Mouse (Mus musculus): ENCODE results near the gene Prss53. TPM values are rescaled to one million over a fixed set of nuclear protein-coding genes. Genes with fewer than 3 reads are reported as not detected.
"Not testable (repeated sequence)": the region's sequence is repeated elsewhere in the genome, so short reads cannot be mapped to it uniquely, and the experiment has no call there.

Prss53 gene
- polyA plus RNA-seq, 1 experiment from 2014 or later, result 2.6 TPM

DNA sequence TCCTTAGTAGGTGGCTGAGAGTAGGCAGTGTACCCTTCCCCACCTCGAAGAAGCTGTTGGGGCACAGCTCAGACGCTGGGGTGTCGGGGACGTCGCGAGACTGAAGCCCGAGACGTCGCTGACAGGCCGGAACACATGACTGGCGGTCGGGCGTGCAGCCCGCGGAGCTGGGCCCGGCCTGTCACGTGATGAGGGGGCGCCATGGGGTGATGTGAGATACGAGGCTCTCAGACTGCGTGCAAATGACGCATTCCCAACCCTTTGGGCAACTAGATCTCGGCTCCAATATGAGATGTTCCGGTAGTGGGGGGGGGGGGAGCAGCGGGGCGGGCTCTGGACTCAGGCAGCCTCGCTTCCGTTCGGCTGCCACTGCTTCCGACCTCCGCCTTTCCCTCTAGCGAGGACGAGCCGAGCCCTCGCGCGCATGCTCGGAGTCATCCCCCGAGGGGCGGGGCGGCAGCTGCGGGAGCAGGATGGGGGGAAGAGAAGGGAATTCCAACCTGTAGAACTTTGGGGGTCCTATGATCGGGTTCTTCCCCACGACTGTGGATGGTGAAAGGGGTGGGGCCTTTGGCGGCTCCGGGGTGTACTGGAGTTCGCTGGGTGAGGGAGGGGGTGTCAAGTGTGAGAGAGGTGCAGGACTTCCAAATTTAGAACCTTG, 49.3 kb downstream of the Prss53 start:
- peak overlapping the region; percentile 75 for H3K4me3 ChIP-seq (ENCODE audit: low read length)
- WGBS, result under 1% methylated on average over 44 of the region's 46 CpGs

DNA sequence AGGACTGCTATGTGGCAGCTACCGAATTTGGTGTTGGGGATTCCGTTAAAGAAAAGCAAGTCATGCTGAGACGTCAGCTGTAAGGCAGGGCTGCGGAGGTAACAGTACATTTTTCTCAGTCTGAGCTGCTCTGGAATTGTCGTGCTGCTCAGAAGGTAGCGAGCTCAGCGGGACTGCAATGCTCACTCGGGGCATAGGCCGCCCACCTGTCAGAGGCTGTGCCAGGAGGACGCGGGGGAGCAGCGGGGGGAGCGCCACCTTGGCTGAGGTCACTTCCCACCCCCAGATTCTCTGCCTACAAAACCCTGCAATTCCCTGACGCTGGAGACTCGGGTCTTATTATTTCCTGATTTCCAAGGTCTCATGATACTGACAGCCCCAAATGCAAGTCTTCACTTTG, 49.9 kb downstream of the Prss53 start:
- peak; percentile 19 for ATAC-seq
- 3% methylated on average over 15 of the region's 15 CpGs for WGBS

More for the DNA sequence above, 49.3 kb downstream of the Prss53 start:
- H3K9me3 ChIP-seq (ENCODE audit: control insufficient read depth, low read length), result no peaks in the 10 kb centered on the region
- H3K27ac ChIP-seq (ENCODE audit: low read length), result peak overlapping the region; percentile 94
- peaks cover 2% of the 10 kb centered on the region; the same call in 1 of the 2 replicates for H3K36me3 ChIP-seq (ENCODE audit: control insufficient read depth, insufficient read depth, low read length)
- ATAC-seq, result peak; percentile 91
- peak overlapping the region; percentile 79 for H3K4me2 ChIP-seq (ENCODE audit: low read depth, low read length)
- no peaks in the 10 kb centered on the region for H3K27me3 ChIP-seq (replicated peaks; ENCODE audit: control insufficient read depth, insufficient read depth, low read length)
- peak overlapping the region; percentile 88 for H3K9ac ChIP-seq (ENCODE audit: low read depth, low read length)
- H3K4me1 ChIP-seq (ENCODE audit: control insufficient read depth, insufficient read depth, low read length), result peaks cover 10% of the 10 kb centered on the region

DNA sequence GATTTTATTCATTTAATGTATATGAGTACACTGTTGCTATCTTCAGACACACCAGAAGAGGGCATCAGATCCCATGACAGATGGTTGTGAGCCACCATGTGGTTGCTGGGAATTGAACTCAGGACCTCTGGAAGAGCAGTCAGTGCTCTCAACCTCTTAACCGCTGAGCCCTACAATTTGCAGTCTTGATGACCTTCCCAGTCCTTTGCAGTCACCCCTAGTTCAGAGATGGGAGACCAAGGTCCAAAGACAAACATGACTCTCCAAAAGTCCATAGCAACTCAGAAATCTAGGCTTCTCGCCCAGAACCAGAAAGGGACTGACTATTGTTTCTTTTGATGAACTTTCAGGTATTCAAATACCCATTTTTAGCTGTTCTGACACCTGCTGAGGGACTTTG, 50.7 kb downstream of the Prss53 start:
- H3K4me3 ChIP-seq (ENCODE audit: low read length); ATAC-seq; H3K36me3 ChIP-seq (ENCODE audit: control insufficient read depth, insufficient read depth, low read length); H3K9ac ChIP-seq (ENCODE audit: low read depth, low read length); H3K27me3 ChIP-seq (replicated peaks; ENCODE audit: control insufficient read depth, insufficient read depth, low read length); H3K27ac ChIP-seq (ENCODE audit: low read length); H3K9me3 ChIP-seq (ENCODE audit: control insufficient read depth, low read length); H3K4me2 ChIP-seq (ENCODE audit: low read depth, low read length): not testable (repeated sequence)
- 79% methylated on average over 2 of the region's 2 CpGs for WGBS
- peaks cover 10% of the 10 kb centered on the region for H3K4me1 ChIP-seq (ENCODE audit: control insufficient read depth, insufficient read depth, low read length)

More for the DNA sequence above, 49.9 kb downstream of the Prss53 start:
- peak overlapping the region; percentile 94 for H3K27ac ChIP-seq (ENCODE audit: low read length)
- peak overlapping the region; percentile 75 for H3K4me3 ChIP-seq (ENCODE audit: low read length)
- no peaks in the 10 kb centered on the region for H3K27me3 ChIP-seq (replicated peaks; ENCODE audit: control insufficient read depth, insufficient read depth, low read length)
- peaks cover 10% of the 10 kb centered on the region for H3K4me1 ChIP-seq (ENCODE audit: control insufficient read depth, insufficient read depth, low read length)
- H3K9ac ChIP-seq (ENCODE audit: low read depth, low read length), result peak overlapping the region; percentile 88
- peak overlapping the region; percentile 79 for H3K4me2 ChIP-seq (ENCODE audit: low read depth, low read length)
- peaks cover 2% of the 10 kb centered on the region; the same call in 1 of the 2 replicates for H3K36me3 ChIP-seq (ENCODE audit: control insufficient read depth, insufficient read depth, low read length)
- no peaks in the 10 kb centered on the region for H3K9me3 ChIP-seq (ENCODE audit: control insufficient read depth, low read length)

DNA sequence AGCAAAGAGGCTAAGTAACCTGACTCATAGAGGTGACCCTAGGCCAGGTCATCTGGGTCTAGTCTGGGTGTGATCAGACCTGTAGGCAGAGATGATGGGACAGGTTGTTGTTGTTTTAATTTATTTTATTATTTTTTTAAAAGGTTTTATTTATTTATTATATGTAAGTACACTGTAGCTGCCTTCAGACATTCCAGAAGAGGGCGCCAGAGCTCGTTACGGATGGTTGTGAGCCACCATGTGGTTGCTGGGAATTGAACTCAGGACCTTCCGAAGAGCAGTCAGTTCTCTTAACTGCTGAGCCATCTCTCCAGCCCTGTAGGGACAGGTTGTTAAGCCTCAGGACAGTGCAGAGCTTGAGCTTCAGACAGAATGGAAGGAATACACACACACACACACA, 52.9 kb downstream of the Prss53 start:
- not testable (repeated sequence) for H3K4me3 ChIP-seq (ENCODE audit: low read length); H3K27me3 ChIP-seq (replicated peaks; ENCODE audit: control insufficient read depth, insufficient read depth, low read length); H3K9me3 ChIP-seq (ENCODE audit: control insufficient read depth, low read length); ATAC-seq; H3K36me3 ChIP-seq (ENCODE audit: control insufficient read depth, insufficient read depth, low read length); H3K4me2 ChIP-seq (ENCODE audit: low read depth, low read length); H3K9ac ChIP-seq (ENCODE audit: low read depth, low read length); H3K4me1 ChIP-seq (ENCODE audit: control insufficient read depth, insufficient read depth, low read length); H3K27ac ChIP-seq (ENCODE audit: low read length)
- WGBS, result 76% methylated on average over 4 of the region's 4 CpGs

DNA sequence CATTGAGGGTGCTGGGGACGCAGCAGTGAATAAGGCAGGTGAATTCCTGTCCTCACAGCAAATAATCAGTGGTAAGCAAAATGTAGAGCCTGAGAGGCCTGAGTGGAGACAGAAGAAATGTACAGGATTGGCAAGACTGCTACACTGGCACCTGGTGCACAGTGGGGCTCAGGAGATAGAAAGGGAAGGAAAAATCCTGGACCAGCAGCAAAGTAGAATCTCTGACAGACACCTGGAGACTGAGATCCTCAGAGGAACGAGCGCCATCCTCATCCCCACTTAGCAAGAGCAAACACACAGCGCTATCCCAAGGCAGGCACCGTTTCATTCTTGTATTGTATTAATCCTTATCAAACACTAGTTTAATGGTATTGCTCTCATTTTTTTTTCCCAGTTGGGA, 53.3 kb downstream of the Prss53 start:
- H3K4me3 ChIP-seq (ENCODE audit: low read length), result no peak overlapping the region
- 0 out of 2 replicates have a peak, but pooled peaks cover 4% of the 10 kb centered on the region for H3K4me1 ChIP-seq (ENCODE audit: control insufficient read depth, insufficient read depth, low read length)
- WGBS, result 90% methylated on average over 5 of the region's 5 CpGs
- H3K36me3 ChIP-seq (ENCODE audit: control insufficient read depth, insufficient read depth, low read length), result no peaks in the 10 kb centered on the region
- no peaks in the 10 kb centered on the region for H3K9me3 ChIP-seq (ENCODE audit: control insufficient read depth, low read length)
- H3K4me2 ChIP-seq (ENCODE audit: low read depth, low read length), result no peak overlapping the region
- ATAC-seq, result no peak
- H3K9ac ChIP-seq (ENCODE audit: low read depth, low read length), result no peak overlapping the region
- H3K27me3 ChIP-seq (replicated peaks; ENCODE audit: control insufficient read depth, insufficient read depth, low read length), result no peaks in the 10 kb centered on the region
- no peak overlapping the region for H3K27ac ChIP-seq (ENCODE audit: low read length)

Other genes with a start within 250 kb of the Prss53 start
- 24.9 and 34.5 TPM in 2 replicates for gene Bcl7c, start 182.0 kb downstream of the Prss53 start, polyA plus RNA-seq (2015; fragmentation: Nextera tagmentation; extraction: Ambion mirVana)
- 5.2 and 6.5 TPM in 2 replicates for gene Ctf1, start 178.2 kb downstream of the Prss53 start, polyA plus RNA-seq (2015; fragmentation: Nextera tagmentation; extraction: Ambion mirVana)
- gene Ctf2, start 158.8 kb downstream of the Prss53 start, polyA plus RNA-seq (2015; fragmentation: Nextera tagmentation; extraction: Ambion mirVana), result 0.07 and 0.12 TPM in 2 replicates
- 1.9 and 2.4 TPM in 2 replicates for gene Fbxl19, start 146.4 kb downstream of the Prss53 start, polyA plus RNA-seq (2015; fragmentation: Nextera tagmentation; extraction: Ambion mirVana)
- 24.6 and 24.9 TPM in 2 replicates for gene Orai3, start 121.2 kb downstream of the Prss53 start, polyA plus RNA-seq (2015; fragmentation: Nextera tagmentation; extraction: Ambion mirVana)
- 6.2 and 11.4 TPM in 2 replicates for gene Setd1a, start 114.3 kb downstream of the Prss53 start, polyA plus RNA-seq (2015; fragmentation: Nextera tagmentation; extraction: Ambion mirVana)
- not detected in 2 replicates for gene Gm49388, start 105.4 kb downstream of the Prss53 start, polyA plus RNA-seq (2015; fragmentation: Nextera tagmentation; extraction: Ambion mirVana)
- gene Hsd3b7, start 90.4 kb downstream of the Prss53 start, polyA plus RNA-seq (2015; fragmentation: Nextera tagmentation; extraction: Ambion mirVana), result 37.6 and 38.4 TPM in 2 replicates
- gene Stx4a, start 66.7 kb downstream of the Prss53 start, polyA plus RNA-seq (2015; fragmentation: Nextera tagmentation; extraction: Ambion mirVana), result 44.7 and 47.5 TPM in 2 replicates
- gene Stx1b, start 66.4 kb downstream of the Prss53 start, polyA plus RNA-seq (2015; fragmentation: Nextera tagmentation; extraction: Ambion mirVana), result 1.7 and 2.0 TPM in 2 replicates
- 7.2 and 8.9 TPM in 2 replicates for gene Zfp646, start 14.7 kb downstream of the Prss53 start, polyA plus RNA-seq (2015; fragmentation: Nextera tagmentation; extraction: Ambion mirVana)
- gene Zfp668, start 14.1 kb downstream of the Prss53 start, polyA plus RNA-seq (2015; fragmentation: Nextera tagmentation; extraction: Ambion mirVana), result 11.6 and 14.6 TPM in 2 replicates
- gene Gm21974, start 4.5 kb upstream of the Prss53 start, polyA plus RNA-seq (2015; fragmentation: Nextera tagmentation; extraction: Ambion mirVana), result not detected in 2 replicates
- gene Vkorc1, start 4.6 kb upstream of the Prss53 start, polyA plus RNA-seq (2015; fragmentation: Nextera tagmentation; extraction: Ambion mirVana), result 260 and 261 TPM in 2 replicates
- gene Bckdk, start 13.1 kb upstream of the Prss53 start, polyA plus RNA-seq (2015; fragmentation: Nextera tagmentation; extraction: Ambion mirVana), result 184 and 198 TPM in 2 replicates
- 27.3 and 29.2 TPM in 2 replicates for gene Kat8, start 21.5 kb upstream of the Prss53 start, polyA plus RNA-seq (2015; fragmentation: Nextera tagmentation; extraction: Ambion mirVana)
- 82.2 and 90.8 TPM in 2 replicates for gene Prss8, start 39.1 kb upstream of the Prss53 start, polyA plus RNA-seq (2015; fragmentation: Nextera tagmentation; extraction: Ambion mirVana)
- gene Prss36, start 55.8 kb upstream of the Prss53 start, polyA plus RNA-seq (2015; fragmentation: Nextera tagmentation; extraction: Ambion mirVana), result 9.6 and 10.3 TPM in 2 replicates
- gene Fus, start 76.5 kb upstream of the Prss53 start, polyA plus RNA-seq (2015; fragmentation: Nextera tagmentation; extraction: Ambion mirVana), result 204 and 215 TPM in 2 replicates
- 623 and 626 TPM in 2 replicates for gene Pycard, start 102.9 kb upstream of the Prss53 start, polyA plus RNA-seq (2015; fragmentation: Nextera tagmentation; extraction: Ambion mirVana)
- 0.38 and 0.60 TPM in 2 replicates for gene Trim72, start 113.0 kb upstream of the Prss53 start, polyA plus RNA-seq (2015; fragmentation: Nextera tagmentation; extraction: Ambion mirVana)
- gene Itgam, start 171.7 kb upstream of the Prss53 start, polyA plus RNA-seq (2015; fragmentation: Nextera tagmentation; extraction: Ambion mirVana), result 2.4 and 2.5 TPM in 2 replicates
- gene Gm49368, start 171.7 kb upstream of the Prss53 start, polyA plus RNA-seq (2015; fragmentation: Nextera tagmentation; extraction: Ambion mirVana), result not detected in 2 replicates
- 0.75 and 0.92 TPM in 2 replicates for gene Itgax, start 238.6 kb upstream of the Prss53 start, polyA plus RNA-seq (2015; fragmentation: Nextera tagmentation; extraction: Ambion mirVana)